Mouse (Mus musculus): Measurements from ENCODE around the gene Kansl3.

Kansl3 gene

GRCm38 (mm10) chr1:36293470-36293869, 75.5 kb downstream of the Kansl3 start:
- no peak for DNase-seq (ENCODE audit: extremely low read depth, low read depth, low spot score)
